Mouse (Mus musculus): ENCODE measurements around the gene Slc22a7.

- TF ChIP-seq POLR2A (IDR thresholded peaks at IDR 0.05; ENCODE audit: borderline replicate concordance, insufficient read depth, low read length) (no peak), CTCF (IDR thresholded peaks at IDR 0.05; ENCODE audit: borderline replicate concordance, insufficient read depth, low read depth, low read length) (no peak)
Observed at GRCm38 (mm10) chr17:46462226-46462625, 24.0 kb upstream of the Slc22a7 start.
